Mouse (Mus musculus): ENCODE measurements around the gene Angpt4. TPM values are rescaled to one million over a fixed set of nuclear protein-coding genes. Genes with fewer than 3 reads are reported as not detected.

The Angpt4 gene
- total and polyA plus RNA-seq, 3 experiments = 0.04 TPM; not detected in 2

DNA sequence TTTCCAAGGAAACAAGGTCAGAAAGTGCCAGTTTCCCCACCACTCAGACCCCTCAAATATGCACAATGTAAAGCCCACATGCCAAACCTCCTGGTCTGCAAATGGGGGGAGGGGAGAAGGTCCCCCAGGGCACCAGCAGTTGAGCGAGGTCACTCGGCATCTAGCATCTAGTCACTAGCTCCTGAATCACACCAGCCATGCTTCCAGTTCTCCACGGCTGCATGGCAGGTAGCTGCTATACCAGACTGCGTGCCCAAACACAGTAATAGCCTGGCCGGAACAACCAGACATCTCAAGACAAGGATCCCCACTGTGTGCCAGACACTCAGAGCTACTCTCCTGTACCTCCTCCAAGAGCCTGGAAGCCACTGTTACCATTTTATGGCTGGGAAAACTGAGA, 60.7 kb downstream of the Angpt4 start:
- no peak overlapping the region for H3K27ac ChIP-seq (ENCODE audit: insufficient read depth, low read depth)
- peaks cover 49 to 95% of the 10 kb centered on the region in 2 experiments for H3K4me1 ChIP-seq (ENCODE audit: control insufficient read depth in 1 of 2, insufficient read depth in 2 of 2)
- H3K4me2 ChIP-seq (ENCODE audit: insufficient read depth, low read depth, poor library complexity, severe bottlenecking) = no peak overlapping the region
- in situ Hi-C loops (cut with MboI; ENCODE audit: low pct_ligation_motif_present, low pct_unique_long_range_greater_than_20kb, low sequenced_read_pairs) = no loop called here
- TF ChIP-seq JUN (IDR thresholded peaks at IDR 0.05; ENCODE audit: insufficient read depth, low read depth, low read length) (no peak), KAT2A (IDR thresholded peaks at IDR 0.05; ENCODE audit: insufficient replicate concordance, low read length) (no peak), JUND (conservative IDR thresholded peaks at IDR 0.05; ENCODE audit: low read depth, low read length) (no peak), ETS1 (conservative IDR thresholded peaks at IDR 0.05; ENCODE audit: low read depth, low read length) (no peak), NRF1 (IDR thresholded peaks at IDR 0.05; ENCODE audit: low read depth, low read length) (no peak), MAFK (IDR thresholded peaks at IDR 0.05; ENCODE audit: insufficient replicate concordance, low read length) (no peak), BHLHE40 (IDR thresholded peaks at IDR 0.05; ENCODE audit: low read depth, low read length) (no peak), ELF1 (IDR thresholded peaks at IDR 0.05; ENCODE audit: low read depth, low read length) (no peak), MAX (IDR thresholded peaks at IDR 0.05; ENCODE audit: low read length) (no peak), PAX5 (IDR thresholded peaks at IDR 0.05; ENCODE audit: low read length) (no peak), SMC3 (IDR thresholded peaks at IDR 0.05; ENCODE audit: low read depth, low read length) (no peak), ZNF384 (IDR thresholded peaks at IDR 0.05; ENCODE audit: low read depth, low read length) (no peak), POLR2AphosphoS2 (IDR thresholded peaks at IDR 0.05; ENCODE audit: low read depth, low read length) (no peak), EP300 (IDR thresholded peaks at IDR 0.05; ENCODE audit: low read length) (no peak), UBTF (IDR thresholded peaks at IDR 0.05; ENCODE audit: low read depth, low read length) (no peak), MEF2A (IDR thresholded peaks at IDR 0.05; ENCODE audit: borderline replicate concordance, low read depth, low read length) (no peak), MAZ (IDR thresholded peaks at IDR 0.05; ENCODE audit: low read depth, low read length) (no peak), POLR2A (IDR thresholded peaks at IDR 0.05; ENCODE audit: low read depth, low read length) (no peak), E2F4 (IDR thresholded peaks at IDR 0.05; ENCODE audit: insufficient replicate concordance, low read depth, low read length) (no peak), CHD2 (IDR thresholded peaks at IDR 0.05; ENCODE audit: low read length) (no peak)
- H3K9ac ChIP-seq (ENCODE audit: insufficient read depth, low read depth) = no peak overlapping the region
- H3K4me3 ChIP-seq (replicated peaks in 1 of 3; ENCODE audit: low read depth in 2 of 3, low read length in 2 of 3, poor library complexity in 1 of 3) = no peak overlapping the region
- no peaks in the 10 kb centered on the region for H3K27me3 ChIP-seq (replicated peaks)
- peaks cover 6% of the 10 kb centered on the region; the same call in 1 of the 2 replicates for H3K79me2 ChIP-seq (replicated peaks; ENCODE audit: control insufficient read depth, extremely low read depth, insufficient read depth, poor library complexity, severe bottlenecking)
- no peak for DNase-seq (ENCODE audit: extremely low read depth)
- H3K9me3 ChIP-seq (replicated peaks; ENCODE audit: low read length) = no peaks in the 10 kb centered on the region
- peaks cover 19 to 49% of the 10 kb centered on the region in 2 experiments for H3K36me3 ChIP-seq (replicated peaks in 1 of 2; ENCODE audit: control insufficient read depth in 1 of 2, insufficient read depth in 1 of 2, low read length in 1 of 2)
- dilution Hi-C loops (cut with MboI; ENCODE audit: extremely low pct_ligation_motif_present, extremely low pct_unique_long_range_greater_than_20kb, low sequenced_read_pairs) = no loop called here

- Histone ChIP-seq H3K4me2 (ENCODE audit: insufficient read depth, low read depth, poor library complexity, severe bottlenecking) (peak overlapping the region; percentile 85), H3K27me3 (replicated peaks) (no peaks in the 10 kb centered on the region), H3K9me3 (replicated peaks; ENCODE audit: low read length) (no peaks in the 10 kb centered on the region), H3K36me3 (replicated peaks in 1 of 2; ENCODE audit: control insufficient read depth in 1 of 2, insufficient read depth in 1 of 2, low read length in 1 of 2) (peaks cover 19 to 60% of the 10 kb centered on the region in 2 experiments), H3K9ac (ENCODE audit: insufficient read depth, low read depth) (peak overlapping the region; percentile 77), H3K4me3 (replicated peaks in 1 of 3; ENCODE audit: low read depth in 2 of 3, low read length in 2 of 3, poor library complexity in 1 of 3) (peak overlapping the region; percentile 42 to 66 (median 49)), H3K27ac (ENCODE audit: insufficient read depth, low read depth) (peak overlapping the region; percentile 74; the same call in 1 of the 2 replicates), H3K4me1 (ENCODE audit: control insufficient read depth in 1 of 2, insufficient read depth in 2 of 2) (peaks cover 47 to 91% of the 10 kb centered on the region in 2 experiments), H3K79me2 (replicated peaks; ENCODE audit: control insufficient read depth, extremely low read depth, insufficient read depth, poor library complexity, severe bottlenecking) (peaks cover 6% of the 10 kb centered on the region; the same call in 1 of the 2 replicates)
- in situ Hi-C loops (cut with MboI; ENCODE audit: low pct_ligation_motif_present, low pct_unique_long_range_greater_than_20kb, low sequenced_read_pairs) = no loop called here
- dilution Hi-C loops (cut with MboI; ENCODE audit: extremely low pct_ligation_motif_present, extremely low pct_unique_long_range_greater_than_20kb, low sequenced_read_pairs) = no loop called here
- peak; percentile 51 for DNase-seq (ENCODE audit: extremely low read depth)
- no peak for TF ChIP-seq GABPA (IDR thresholded peaks at IDR 0.05; ENCODE audit: insufficient replicate concordance, low read depth, low read length)
- 0 out of 2 replicates have a peak, but pooled peaks have one; percentile 8 for TF ChIP-seq ETS1 (conservative IDR thresholded peaks at IDR 0.05; ENCODE audit: low read depth, low read length)
- TF ChIP-seq IRF4 (IDR thresholded peaks at IDR 0.05; ENCODE audit: low read depth, low read length) = 0 out of 2 replicates have a peak, but pooled peaks have one; percentile 27
- 0 out of 2 replicates have a peak, but pooled peaks have one; percentile 24 for TF ChIP-seq EP300 (IDR thresholded peaks at IDR 0.05; ENCODE audit: low read length)
These were observed 62.0 kb downstream of the Angpt4 start for GRCm38 (mm10) chr2:151972880-151973594.
